Mouse (Mus musculus): ENCODE measurements around the gene Pomgnt2. TPM values are rescaled to one million over a fixed set of nuclear protein-coding genes. Genes with fewer than 3 reads are reported as not detected.
"Not testable (repeated sequence)": the region's sequence is repeated elsewhere in the genome, so short reads cannot be mapped to it uniquely, and the experiment has no call there.

The Pomgnt2 gene
- polyA plus RNA-seq, 1 experiment from 2014 or later: 20.5 TPM

GRCm38 (mm10) chr9:122025855-122026590 is 29.1 kb upstream of the Pomgnt2 start:
- H3K4me2 ChIP-seq: no peak overlapping the region
- no peak overlapping the region for H3K4me3 ChIP-seq
- no peaks in the 10 kb centered on the region for H3K36me3 ChIP-seq
- H3K27ac ChIP-seq: no peak overlapping the region
- peaks cover 25% of the 10 kb centered on the region for H3K4me1 ChIP-seq
- no peaks in the 10 kb centered on the region for H3K27me3 ChIP-seq
- ATAC-seq (ENCODE audit: insufficient number of reproducible peaks, low FRiP score, low TSS enrichment, low read depth): no peak
- H3K9ac ChIP-seq: no peak overlapping the region
- 35% methylated on average over 7 of the region's 7 CpGs for WGBS
- no peaks in the 10 kb centered on the region for H3K9me3 ChIP-seq

GRCm38 (mm10) chr9:122024419-122024818 is 27.5 kb upstream of the Pomgnt2 start:
- no peak overlapping the region for H3K9ac ChIP-seq
- WGBS: 94% methylated on average over 6 of the region's 6 CpGs

GRCm38 (mm10) chr9:122023873-122024272 is 27.0 kb upstream of the Pomgnt2 start:
- Histone ChIP-seq H3K27ac (0 out of 2 replicates have a peak overlapping the region, but pooled peaks have one; percentile 17), H3K27me3 (no peaks in the 10 kb centered on the region), H3K9me3 (no peaks in the 10 kb centered on the region), H3K4me1 (peaks cover 33% of the 10 kb centered on the region), H3K36me3 (no peaks in the 10 kb centered on the region), H3K4me2 (no peak overlapping the region), H3K4me3 (no peak overlapping the region), H3K9ac (no peak overlapping the region)
- no peak for ATAC-seq (ENCODE audit: insufficient number of reproducible peaks, low FRiP score, low TSS enrichment, low read depth)
- WGBS: 76% methylated on average over 5 of the region's 5 CpGs

More at GRCm38 (mm10) chr9:122024419-122024818, 27.5 kb upstream of the Pomgnt2 start:
- no peak overlapping the region for H3K4me2 ChIP-seq
- no peaks in the 10 kb centered on the region for H3K36me3 ChIP-seq
- ATAC-seq (ENCODE audit: insufficient number of reproducible peaks, low FRiP score, low TSS enrichment, low read depth): no peak
- H3K27ac ChIP-seq: no peak overlapping the region
- no peaks in the 10 kb centered on the region for H3K9me3 ChIP-seq
- H3K27me3 ChIP-seq: no peaks in the 10 kb centered on the region
- H3K4me1 ChIP-seq: peaks cover 27% of the 10 kb centered on the region
- no peak overlapping the region for H3K4me3 ChIP-seq

- Histone ChIP-seq H3K36me3 (no peaks in the 10 kb centered on the region), H3K4me2 (no peak overlapping the region), H3K9ac (no peak overlapping the region), H3K4me3 (no peak overlapping the region), H3K27ac (no peak overlapping the region), H3K9me3 (no peaks in the 10 kb centered on the region), H3K4me1 (peaks cover 31% of the 10 kb centered on the region), H3K27me3 (no peaks in the 10 kb centered on the region)
- no peak for ATAC-seq (ENCODE audit: insufficient number of reproducible peaks, low FRiP score, low TSS enrichment, low read depth)
- WGBS: 62% methylated on average over 9 of the region's 9 CpGs
Measured at GRCm38 (mm10) chr9:122022776-122023175, 25.9 kb upstream of the Pomgnt2 start.

- no peaks in the 10 kb centered on the region for H3K9me3 ChIP-seq
- no peak overlapping the region for H3K27ac ChIP-seq
- no peak for ATAC-seq (ENCODE audit: insufficient number of reproducible peaks, low FRiP score, low TSS enrichment, low read depth)
- H3K36me3 ChIP-seq: no peaks in the 10 kb centered on the region
- 89% methylated on average over 5 of the region's 5 CpGs for WGBS
- no peak overlapping the region for H3K4me3 ChIP-seq
- H3K4me1 ChIP-seq: peaks cover 22% of the 10 kb centered on the region
- H3K27me3 ChIP-seq: no peaks in the 10 kb centered on the region
- no peak overlapping the region for H3K9ac ChIP-seq
- H3K4me2 ChIP-seq: no peak overlapping the region
Measured at GRCm38 (mm10) chr9:122021581-122021980, 24.7 kb upstream of the Pomgnt2 start.

GRCm38 (mm10) chr9:122021171-122021570 is 24.3 kb upstream of the Pomgnt2 start:
- WGBS: 83% methylated on average over 4 of the region's 4 CpGs
- not testable (repeated sequence) for H3K4me3 ChIP-seq

GRCm38 (mm10) chr9:122020321-122020720 is 23.4 kb upstream of the Pomgnt2 start:
- Histone ChIP-seq H3K9me3 (no peaks in the 10 kb centered on the region), H3K9ac (no peak overlapping the region), H3K36me3 (no peaks in the 10 kb centered on the region), H3K27ac (no peak overlapping the region), H3K4me1 (peaks cover 14% of the 10 kb centered on the region; the same call in 1 of the 2 replicates), H3K4me3 (no peak overlapping the region), H3K4me2 (no peak overlapping the region), H3K27me3 (no peaks in the 10 kb centered on the region)
- no peak for ATAC-seq (ENCODE audit: insufficient number of reproducible peaks, low FRiP score, low TSS enrichment, low read depth)
- 71% methylated on average over 4 of the region's 4 CpGs for WGBS

More at GRCm38 (mm10) chr9:122021171-122021570, 24.3 kb upstream of the Pomgnt2 start:
- H3K9me3 ChIP-seq; H3K27ac ChIP-seq; H3K36me3 ChIP-seq; H3K4me2 ChIP-seq; H3K9ac ChIP-seq; H3K27me3 ChIP-seq; ATAC-seq (ENCODE audit: insufficient number of reproducible peaks, low FRiP score, low TSS enrichment, low read depth): not testable (repeated sequence)
- H3K4me1 ChIP-seq: peaks cover 20% of the 10 kb centered on the region

- no peaks in the 10 kb centered on the region for H3K27me3 ChIP-seq
- peaks cover 14% of the 10 kb centered on the region; the same call in 1 of the 2 replicates for H3K4me1 ChIP-seq
- H3K4me2 ChIP-seq: 0 out of 2 replicates have a peak overlapping the region, but pooled peaks have one; percentile 22
- H3K36me3 ChIP-seq: no peaks in the 10 kb centered on the region
- peak; percentile 59; the same call in 1 of the 2 replicates for ATAC-seq (ENCODE audit: insufficient number of reproducible peaks, low FRiP score, low TSS enrichment, low read depth)
- peak overlapping the region; percentile 51; the same call in 1 of the 2 replicates for H3K27ac ChIP-seq
- WGBS: 8% methylated on average over 8 of the region's 8 CpGs
- no peaks in the 10 kb centered on the region for H3K9me3 ChIP-seq
- no peak overlapping the region for H3K4me3 ChIP-seq
- H3K9ac ChIP-seq: no peak overlapping the region
Measured at GRCm38 (mm10) chr9:122018782-122019395, 22.0 kb upstream of the Pomgnt2 start.

GRCm38 (mm10) chr9:122018079-122018478 is 21.2 kb upstream of the Pomgnt2 start:
- Histone ChIP-seq H3K4me3 (no peak overlapping the region), H3K27ac (no peak overlapping the region), H3K4me1 (peaks cover 13% of the 10 kb centered on the region; the same call in 1 of the 2 replicates), H3K9ac (no peak overlapping the region), H3K36me3 (no peaks in the 10 kb centered on the region), H3K9me3 (no peaks in the 10 kb centered on the region), H3K27me3 (no peaks in the 10 kb centered on the region), H3K4me2 (no peak overlapping the region)
- WGBS: 79% methylated on average over 5 of the region's 5 CpGs
- no peak for ATAC-seq (ENCODE audit: insufficient number of reproducible peaks, low FRiP score, low TSS enrichment, low read depth)

- WGBS: 13% methylated on average over 10 of the region's 10 CpGs
- H3K9me3 ChIP-seq: no peaks in the 10 kb centered on the region
- ATAC-seq (ENCODE audit: insufficient number of reproducible peaks, low FRiP score, low TSS enrichment, low read depth): no peak
- H3K27me3 ChIP-seq: no peaks in the 10 kb centered on the region
- H3K4me1 ChIP-seq: peaks cover 5% of the 10 kb centered on the region; the same call in 1 of the 2 replicates
- H3K27ac ChIP-seq: no peak overlapping the region
- H3K4me2 ChIP-seq: no peak overlapping the region
- H3K9ac ChIP-seq: no peak overlapping the region
- no peak overlapping the region for H3K4me3 ChIP-seq
- no peaks in the 10 kb centered on the region for H3K36me3 ChIP-seq
Measured at GRCm38 (mm10) chr9:122014241-122014667, 17.3 kb upstream of the Pomgnt2 start.

- no peak overlapping the region for H3K4me2 ChIP-seq
- no peaks in the 10 kb centered on the region for H3K9me3 ChIP-seq
- no peak overlapping the region for H3K27ac ChIP-seq
- H3K27me3 ChIP-seq: no peaks in the 10 kb centered on the region
- 70% methylated on average over 4 of the region's 4 CpGs for WGBS
- H3K36me3 ChIP-seq: no peaks in the 10 kb centered on the region
- no peak for ATAC-seq (ENCODE audit: insufficient number of reproducible peaks, low FRiP score, low TSS enrichment, low read depth)
- no peaks in the 10 kb centered on the region for H3K4me1 ChIP-seq
- no peak overlapping the region for H3K4me3 ChIP-seq
- no peak overlapping the region for H3K9ac ChIP-seq
Measured at GRCm38 (mm10) chr9:122013629-122014028, 16.7 kb upstream of the Pomgnt2 start.

- ATAC-seq (ENCODE audit: insufficient number of reproducible peaks, low FRiP score, low TSS enrichment, low read depth): no peak
- H3K9ac ChIP-seq: no peak overlapping the region
- H3K27ac ChIP-seq: no peak overlapping the region
- no peaks in the 10 kb centered on the region for H3K9me3 ChIP-seq
- H3K27me3 ChIP-seq: no peaks in the 10 kb centered on the region
- 84% methylated on average over 2 of the region's 2 CpGs for WGBS
- H3K4me1 ChIP-seq: no peaks in the 10 kb centered on the region
- H3K36me3 ChIP-seq: no peaks in the 10 kb centered on the region
- no peak overlapping the region for H3K4me2 ChIP-seq
- H3K4me3 ChIP-seq: no peak overlapping the region
Measured at GRCm38 (mm10) chr9:122012816-122013215, 15.9 kb upstream of the Pomgnt2 start.

Measured in limb, embryonic 15.5 days (tissue).